Mouse (Mus musculus) adrenal gland, postnatal 14 days (tissue): Measurements from ENCODE around the gene Smg5. TPM values are rescaled to one million over a fixed set of nuclear protein-coding genes. Genes with fewer than 3 reads are reported as not detected.
"Not testable (repeated sequence)": the region's sequence is repeated elsewhere in the genome, so short reads cannot be mapped to it uniquely, and the experiment has no call there.

Experiments used
- DNase-seq: peaks from one replicate; pipeline ENCODE4 v3.0.0; 2021; ENCODE audit warnings: mixed read lengths
- total RNA-seq: library from RNA; stranded (reverse); gene quantifications from 2 replicates; pipeline ENCODE4 v1.2.3, GENCODE M21; 2021

Smg5 gene
- total RNA-seq, 1 experiment from 2014 or later = 44.5 TPM

- DNase-seq = peak; percentile 47
These were observed 16.8 kb downstream of the Smg5 start for GRCm38 (mm10) chr3:88352907-88353306.

DNA sequence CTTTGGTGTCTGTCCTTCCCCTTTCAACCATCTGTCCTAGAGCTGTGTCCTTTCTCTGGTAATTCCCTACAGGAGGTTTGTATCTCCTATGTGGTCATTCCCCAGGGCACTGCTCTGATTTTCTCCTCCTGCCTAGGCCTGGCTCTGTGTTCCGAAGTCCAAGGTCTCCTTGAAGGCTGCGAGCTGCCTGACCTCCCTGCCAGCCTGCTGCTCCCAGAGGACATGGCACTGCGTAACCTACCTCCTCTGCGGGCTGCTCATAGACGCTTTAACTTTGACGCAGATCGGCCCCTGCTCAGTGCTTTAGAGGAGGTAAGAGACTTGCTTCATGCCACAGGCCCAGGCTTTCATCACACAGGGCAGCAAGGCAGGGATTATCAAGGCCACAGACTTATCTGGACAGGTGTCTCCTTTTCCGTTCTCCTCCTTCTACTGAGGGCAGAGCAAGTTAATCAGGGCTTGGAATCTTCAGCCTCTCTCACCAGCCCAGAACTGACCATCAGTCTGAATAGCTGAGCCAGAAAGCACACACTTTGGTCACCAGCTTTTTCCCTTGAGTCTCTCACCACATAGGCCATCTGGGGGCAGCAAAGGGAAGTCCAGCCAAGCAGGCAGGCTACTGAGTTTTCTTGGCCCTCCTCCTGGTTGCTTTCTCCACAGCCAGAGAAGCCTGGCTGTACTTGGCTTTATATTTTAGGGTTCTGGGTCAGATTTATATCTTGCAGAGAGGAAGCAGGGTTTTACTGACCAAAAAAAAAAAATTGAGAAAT lies 18.5 kb downstream of the Smg5 start:
- peak; percentile 80 for DNase-seq

DNA sequence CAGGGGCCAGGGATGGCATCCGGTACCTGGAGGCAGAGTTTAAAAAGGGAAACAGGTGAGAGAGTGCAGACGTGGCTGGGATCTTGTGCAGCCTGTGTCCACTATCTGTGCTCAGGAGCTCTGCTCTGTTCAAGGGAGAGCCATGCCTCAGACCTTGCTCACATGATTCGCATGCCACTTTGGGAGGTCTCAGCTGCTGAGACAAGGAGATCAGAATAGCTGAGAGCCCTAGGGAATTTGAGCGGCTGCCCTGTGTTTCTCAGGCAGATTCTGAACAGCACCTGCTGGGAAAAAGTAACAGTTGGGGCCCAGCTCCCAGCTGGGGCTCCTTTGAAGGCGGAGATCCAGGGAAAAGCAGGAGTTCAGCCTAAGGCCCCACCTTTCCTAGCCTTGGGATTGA lies 23.5 kb downstream of the Smg5 start:
- DNase-seq = no peak

GRCm38 (mm10) chr3:88359989-88360388 lies 23.9 kb downstream of the Smg5 start:
- no peak for DNase-seq

- no peak for DNase-seq
These were observed 25.0 kb downstream of the Smg5 start for GRCm38 (mm10) chr3:88361096-88361495.

GRCm38 (mm10) chr3:88361612-88362313 lies 25.7 kb downstream of the Smg5 start:
- no peak for DNase-seq

DNA sequence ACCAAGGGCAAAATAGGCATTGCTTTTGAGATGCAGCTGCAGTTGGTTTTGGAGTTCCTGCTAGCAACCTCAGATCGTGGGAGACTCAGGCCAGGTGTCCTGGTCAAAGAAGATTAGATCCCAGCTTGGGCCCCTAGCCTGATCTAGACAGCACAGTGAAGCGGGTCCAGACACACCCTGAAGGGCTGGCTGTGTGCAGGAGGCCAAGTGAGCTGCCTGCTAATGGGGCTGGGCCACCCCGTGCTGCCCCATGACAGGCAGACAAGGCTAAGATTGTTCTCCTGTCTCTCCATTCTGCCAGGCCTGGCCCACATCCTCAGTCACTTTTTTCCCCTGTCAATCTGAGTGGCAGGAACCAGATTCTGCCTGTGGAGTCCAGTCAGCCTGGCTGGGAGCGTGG lies 27.6 kb downstream of the Smg5 start:
- DNase-seq = no peak

- DNase-seq = peak; percentile 84
These were observed 28.3 kb downstream of the Smg5 start, which contains the start of gene Paqr6 for GRCm38 (mm10) chr3:88364337-88364736. Gene Paqr6, plus strand, starts transcription at chr3:88364584.

GRCm38 (mm10) chr3:88365705-88366361 lies 29.8 kb downstream of the Smg5 start:
- no peak for DNase-seq

DNA sequence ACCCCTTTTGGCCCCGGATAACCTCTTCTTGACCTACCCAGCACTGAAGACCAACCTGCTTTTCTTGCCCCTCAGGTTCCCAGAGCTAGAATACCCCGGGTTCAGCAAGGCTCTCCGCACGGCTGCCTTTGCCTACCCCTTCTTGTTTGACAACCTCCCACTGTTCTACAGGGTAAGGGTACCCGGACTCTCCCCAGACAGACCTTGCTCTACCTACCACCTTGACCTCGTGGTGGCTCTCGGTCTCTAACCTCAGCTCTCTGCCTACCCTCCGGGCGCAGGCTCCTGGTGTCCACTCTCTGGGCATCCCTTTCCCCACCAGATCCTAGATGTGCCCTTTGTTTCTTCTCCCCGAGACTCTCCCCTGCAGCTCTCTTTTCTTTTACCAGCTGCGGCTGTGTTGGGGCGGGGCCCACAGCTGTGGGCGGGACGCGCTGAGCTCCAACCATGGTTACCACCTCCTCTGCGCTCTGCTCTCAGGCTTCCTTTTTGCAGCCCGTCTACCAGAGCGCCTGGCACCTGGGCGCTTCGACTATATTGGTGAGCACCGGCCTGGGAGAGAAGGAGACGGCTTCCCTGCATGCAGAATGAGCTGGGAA lies 30.9 kb downstream of the Smg5 start:
- DNase-seq = peak; percentile 72

- DNase-seq = not testable (repeated sequence)
These were observed 31.5 kb downstream of the Smg5 start for GRCm38 (mm10) chr3:88367517-88367916.

- not testable (repeated sequence) for DNase-seq
These were observed 32.5 kb downstream of the Smg5 start for GRCm38 (mm10) chr3:88368511-88368910.

DNA sequence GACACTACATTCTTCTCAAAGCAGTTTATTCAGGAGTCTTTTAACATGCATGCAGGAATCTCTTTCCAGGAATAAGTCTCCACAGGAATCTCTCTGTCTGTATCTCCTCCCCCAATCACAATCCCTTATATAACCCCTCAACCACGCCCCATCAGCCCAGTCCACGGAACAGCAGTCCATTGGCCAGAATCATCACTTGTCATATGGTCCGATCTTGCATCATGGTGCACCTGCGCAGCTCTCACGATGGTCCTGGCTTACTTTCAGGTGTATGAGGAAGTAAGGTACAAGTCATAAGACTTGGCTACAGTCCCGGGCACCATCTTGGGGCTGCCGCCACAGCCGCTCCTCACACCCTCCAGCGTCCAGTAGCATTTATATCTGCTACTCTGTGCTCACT lies 36.6 kb downstream of the Smg5 start, which contains the start of gene Bglap3:
Gene Bglap3 (minus strand): TSS at position 101 of the 400 bp plus-strand sequence.
- DNase-seq = not testable (repeated sequence)

DNA sequence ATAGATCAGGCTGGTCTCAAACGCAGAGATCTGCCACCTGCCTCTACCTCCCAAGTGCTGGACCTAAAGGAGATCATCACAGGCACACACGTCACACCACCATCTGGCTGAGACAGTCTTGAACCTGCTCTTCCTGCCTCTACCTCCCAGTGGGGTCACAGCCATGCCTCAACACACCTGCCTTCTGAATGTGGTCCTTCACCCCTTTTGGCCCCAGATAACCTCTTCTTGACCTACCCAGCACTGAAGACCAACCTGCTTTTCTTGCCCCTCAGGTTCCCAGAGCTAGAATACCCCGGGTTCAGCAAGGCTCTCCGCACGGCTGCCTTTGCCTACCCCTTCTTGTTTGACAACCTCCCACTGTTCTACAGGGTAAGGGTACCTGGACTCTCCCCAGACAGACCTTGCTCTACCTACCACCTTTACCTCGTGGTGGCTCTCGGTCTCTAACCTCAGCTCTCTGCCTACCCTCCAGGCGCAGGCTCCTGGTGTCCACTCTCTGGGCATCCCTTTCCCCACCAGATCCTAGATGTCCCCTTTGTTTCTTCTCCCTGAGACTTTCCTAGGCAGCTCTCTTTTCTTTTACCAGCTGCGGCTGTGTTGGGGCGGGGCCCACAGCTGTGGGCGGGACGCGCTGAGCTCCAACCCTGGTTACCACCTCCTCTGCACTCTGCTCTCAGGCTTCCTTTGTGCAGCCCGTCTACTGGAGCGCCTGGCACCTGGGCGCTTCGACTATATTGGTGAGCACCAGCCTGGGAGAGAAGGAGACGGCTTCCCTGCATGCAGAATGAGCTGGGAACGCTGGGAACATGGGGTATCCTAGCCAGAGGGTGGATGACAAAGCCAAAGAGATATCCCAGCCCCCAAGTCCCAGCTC lies 39.9 kb downstream of the Smg5 start:
- DNase-seq = peak; percentile 52

DNA sequence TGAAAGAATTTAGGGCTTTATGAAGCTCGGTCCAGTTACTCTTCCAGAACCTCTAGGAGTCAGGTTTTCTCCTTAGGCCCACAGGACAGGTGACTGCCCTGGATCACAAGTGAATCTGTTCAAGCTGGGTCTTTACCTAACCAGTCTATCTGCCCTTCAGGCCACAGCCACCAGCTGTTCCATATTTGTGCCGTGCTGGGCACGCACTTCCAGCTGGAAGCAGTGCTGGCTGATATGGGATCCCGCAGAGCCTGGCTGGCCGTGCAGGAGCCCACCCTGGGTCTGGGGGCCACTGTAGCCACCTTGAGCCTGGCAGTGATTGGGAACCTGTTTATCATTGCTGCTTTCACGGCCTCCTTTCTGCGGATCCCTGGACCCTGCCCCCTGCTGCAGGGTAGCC lies 40.6 kb downstream of the Smg5 start:
- not testable (repeated sequence) for DNase-seq

- not testable (repeated sequence) for DNase-seq
These were observed 42.5 kb downstream of the Smg5 start, which contains the start of gene Bglap2 for GRCm38 (mm10) chr3:88378599-88378998. Gene Bglap2, minus strand, starts transcription at chr3:88378699.

DNA sequence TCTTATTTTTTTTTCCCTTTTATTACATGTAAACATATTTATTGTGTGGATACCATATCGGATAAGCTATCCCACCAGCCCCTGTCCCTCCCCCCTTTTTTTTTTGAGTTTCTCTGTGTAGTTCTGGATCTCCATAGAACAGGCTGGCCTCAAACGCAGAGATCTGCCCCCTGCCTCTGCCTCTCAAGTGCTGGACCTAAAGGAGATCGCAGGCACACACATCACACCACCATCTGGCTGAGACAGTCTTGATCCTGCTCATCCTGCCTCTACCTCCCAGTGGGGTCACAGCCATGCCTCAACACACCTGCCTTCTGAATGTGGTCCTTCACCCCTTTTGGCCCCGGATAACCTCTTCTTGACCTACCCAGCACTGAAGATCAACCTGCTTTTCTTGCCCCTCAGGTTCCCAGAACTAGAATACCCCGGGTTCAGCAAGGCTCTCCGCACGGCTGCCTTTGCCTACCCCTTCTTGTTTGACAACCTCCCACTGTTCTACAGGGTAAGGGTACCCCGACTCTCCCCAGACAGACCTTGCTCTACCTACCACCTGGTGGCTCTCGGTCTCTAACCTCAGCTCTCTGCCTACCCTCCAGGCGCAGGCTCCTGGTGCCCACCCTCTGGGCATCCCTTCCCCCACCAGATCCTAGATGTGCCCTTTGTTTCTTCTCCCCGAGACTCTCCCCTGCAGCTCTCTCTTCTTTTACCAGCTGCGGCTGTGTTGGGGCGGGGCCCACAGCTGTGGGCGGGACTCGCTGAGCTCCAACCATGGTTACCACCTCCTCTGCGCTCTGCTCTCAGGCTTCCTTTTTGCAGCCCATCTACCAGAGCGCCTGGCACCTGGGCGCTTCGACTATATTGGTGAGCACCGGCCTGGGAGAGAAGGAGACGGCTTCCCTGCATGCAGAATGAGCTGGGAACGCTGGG lies 45.6 kb downstream of the Smg5 start:
- peak; percentile 49 for DNase-seq

- not testable (repeated sequence) for DNase-seq
These were observed 46.3 kb downstream of the Smg5 start for GRCm38 (mm10) chr3:88382383-88382782.

DNA sequence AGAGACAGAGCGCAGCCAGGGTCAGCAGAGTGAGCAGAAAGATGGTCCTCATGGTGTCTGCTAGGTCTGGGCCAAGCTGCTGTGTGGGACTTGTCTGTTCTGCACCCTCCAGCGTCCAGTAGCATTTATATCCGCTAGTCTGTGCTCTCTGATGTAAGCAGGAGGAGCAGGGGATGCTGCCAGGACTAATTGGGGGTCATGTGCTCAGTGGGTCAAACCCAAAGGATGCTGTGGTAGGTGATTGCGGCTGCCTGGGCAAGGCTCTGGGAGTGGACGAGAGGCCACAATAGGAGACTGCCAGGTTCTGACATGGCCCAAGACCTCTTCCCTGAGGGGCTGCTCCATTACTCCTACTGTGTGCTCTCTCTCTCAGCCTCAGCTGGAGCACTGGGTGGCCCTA lies 48.3 kb downstream of the Smg5 start, which contains the start of gene Bglap:
Gene Bglap (minus strand): TSS at position 101 of the 400 bp plus-strand sequence.
- DNase-seq = no peak

- no peak for DNase-seq
These were observed 57.8 kb downstream of the Smg5 start for GRCm38 (mm10) chr3:88393776-88394375.
